Mouse (Mus musculus) CH12.LX (cell line): ENCODE results near the gene B4galnt4.

ENCODE experiments used
- CTCF ChIP-seq, 2 experiments: IDR thresholded peaks in 1 of 2; conservative IDR thresholded peaks in 1 of 2; 2 replicates each; pipeline ENCODE4 v1.5.1; 2011 to 2012; ENCODE audit warnings: low read depth in 2 of 2, low read length in 2 of 2, improper control_type of control experiment in 1 of 2, inconsistent platforms in 1 of 2, mild to moderate bottlenecking in 1 of 2, moderate library complexity in 1 of 2
- E2F4 ChIP-seq: IDR thresholded peaks from 2 replicates; pipeline ENCODE4 v1.6.1; 2011; ENCODE audit warnings: low read depth, low read length, improper control_type of control experiment; ENCODE audit not compliant: insufficient replicate concordance
- ELF1 ChIP-seq: IDR thresholded peaks from 2 replicates; pipeline ENCODE4 v1.6.1; 2014; ENCODE audit warnings: low read depth, mild to moderate bottlenecking, inconsistent platforms, low read length, improper control_type of control experiment
- EP300 ChIP-seq: IDR thresholded peaks from 2 replicates; pipeline ENCODE4 v1.6.1; 2011; ENCODE audit warnings: low read length, improper control_type of control experiment
- KAT2A ChIP-seq: IDR thresholded peaks from 2 replicates; pipeline ENCODE4 v1.6.1; 2012; ENCODE audit warnings: low read length, improper control_type of control experiment, inconsistent platforms; ENCODE audit not compliant: insufficient replicate concordance
- MAX ChIP-seq: IDR thresholded peaks from 2 replicates; pipeline ENCODE4 v1.6.1; 2011; ENCODE audit warnings: low read length, improper control_type of control experiment
- MAZ ChIP-seq: IDR thresholded peaks from 2 replicates; pipeline ENCODE4 v1.6.1; 2012; ENCODE audit warnings: low read depth, mild to moderate bottlenecking, inconsistent platforms, low read length, improper control_type of control experiment, moderate library complexity
- MYC ChIP-seq: IDR thresholded peaks from 2 replicates; pipeline ENCODE4 v1.6.1; 2011; ENCODE audit warnings: low read depth, mild to moderate bottlenecking, improper control_type of control experiment, low read length
- POLR2A ChIP-seq: IDR thresholded peaks from 2 replicates; pipeline ENCODE4 v1.6.1; 2011; ENCODE audit warnings: low read depth, mild to moderate bottlenecking, improper control_type of control experiment, low read length
- POLR2AphosphoS2 ChIP-seq: IDR thresholded peaks from 2 replicates; pipeline ENCODE4 v1.6.1; 2011; ENCODE audit warnings: low read depth, low read length, improper control_type of control experiment
- TBP ChIP-seq: conservative IDR thresholded peaks from 2 replicates; pipeline ENCODE4 v1.6.1; 2011; ENCODE audit warnings: low read depth, low read length, improper control_type of control experiment
- ZMIZ1 ChIP-seq: IDR thresholded peaks from 2 replicates; pipeline ENCODE4 v1.6.1; 2012; ENCODE audit warnings: low read depth, mild to moderate bottlenecking, inconsistent platforms, low read length, improper control_type of control experiment

GRCm38 (mm10) chr7:141117636-141118035 is 56.7 kb downstream of the B4galnt4 start, which contains the start of gene Ano9:
- TF ChIP-seq POLR2AphosphoS2, result no peak
- no peak for TF ChIP-seq POLR2A
- no peak for TF ChIP-seq MAZ
- TF ChIP-seq CTCF (conservative IDR thresholded peaks at IDR 0.05 in 1 of 2, IDR thresholded peaks at IDR 0.05 in 1 of 2; ENCODE audit: low read depth in 2 of 2, low read length in 2 of 2), result no peak
- no peak for TF ChIP-seq EP300
- no peak for TF ChIP-seq ZMIZ1
- no peak for TF ChIP-seq MYC
- TF ChIP-seq MAX, result no peak
- TF ChIP-seq ELF1, result no peak
- no peak for TF ChIP-seq KAT2A
- no peak for TF ChIP-seq TBP
- no peak for TF ChIP-seq E2F4
